Mouse (Mus musculus) liver, adult 2 months (tissue): ENCODE data around the gene Slc20a1.

Experiments
- CTCF ChIP-seq: fragments of 200-500 bp; IDR thresholded peaks from 2 replicates; pipeline ENCODE4 v1.5.1; 2011; ENCODE audit warnings: low read depth, low read length, control low read depth
- POLR2A ChIP-seq: fragments of 200-500 bp; IDR thresholded peaks from 2 replicates; pipeline ENCODE4 v1.6.1; 2011; ENCODE audit warnings: low read length, control low read depth; ENCODE audit not compliant: insufficient read depth; ENCODE audit errors: extremely low read depth

DNA sequence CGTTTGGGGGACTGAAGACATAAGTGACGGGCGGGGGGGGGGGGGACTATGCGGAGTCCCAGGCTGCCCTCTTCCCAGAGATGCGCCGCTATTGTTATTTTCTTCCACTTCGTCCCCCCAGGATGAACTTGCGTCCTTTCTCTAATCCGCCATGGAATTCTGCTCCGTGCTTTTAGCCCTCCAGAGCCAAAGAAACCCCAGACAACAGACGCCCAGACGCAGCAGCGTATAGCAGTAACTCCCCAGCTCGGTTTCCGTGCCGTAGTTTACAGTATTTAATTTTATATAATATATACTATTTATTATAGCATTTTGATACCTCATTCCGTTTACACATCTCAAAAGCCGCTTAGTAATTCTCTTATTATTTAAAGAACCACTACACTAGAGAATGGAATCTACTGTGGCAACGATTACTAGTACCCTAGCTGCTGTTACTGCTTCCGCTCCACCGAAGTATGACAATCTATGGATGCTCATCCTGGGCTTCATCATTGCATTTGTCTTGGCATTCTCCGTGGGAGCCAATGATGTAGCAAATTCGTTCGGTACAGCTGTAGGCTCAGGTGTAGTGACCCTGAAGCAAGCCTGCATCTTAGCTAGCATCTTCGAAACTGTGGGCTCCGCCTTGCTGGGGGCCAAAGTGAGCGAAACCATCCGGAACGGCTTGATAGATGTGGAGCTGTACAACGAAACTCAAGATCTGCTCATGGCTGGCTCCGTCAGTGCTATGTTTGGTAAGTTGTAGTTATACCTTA is 943 bp downstream of the Slc20a1 start:
- TF ChIP-seq CTCF (no peak), POLR2A (no peak)
